Mouse (Mus musculus) ES-E14 (cell line): ENCODE data around the gene Fndc3b.

Experiments used
- HCFC1 ChIP-seq: IDR thresholded peaks from 2 replicates; pipeline ENCODE4 v1.6.1; 2012; ENCODE audit warnings: low read length, inconsistent platforms, borderline replicate concordance; ENCODE audit not compliant: insufficient read depth
- MAFK ChIP-seq: IDR thresholded peaks from 2 replicates; pipeline ENCODE4 v1.6.1; 2014; ENCODE audit warnings: mild to moderate bottlenecking, low read depth, low read length, inconsistent platforms; ENCODE audit not compliant: insufficient read depth
- ZC3H11A ChIP-seq: IDR thresholded peaks from 2 replicates; pipeline ENCODE4 v1.6.1; 2012; ENCODE audit warnings: low read depth, mild to moderate bottlenecking, inconsistent platforms, low read length, borderline replicate concordance

- no peak for TF ChIP-seq ZC3H11A
- TF ChIP-seq MAFK: no peak
- no peak for TF ChIP-seq HCFC1
Observed at GRCm38 (mm10) chr3:27554325-27554724, 156.8 kb downstream of the Fndc3b start.
